Mouse (Mus musculus): Measurements from ENCODE around the gene Impad1. TPM values are rescaled to one million over a fixed set of nuclear protein-coding genes. Genes with fewer than 3 reads are reported as not detected.

Gene Impad1
- total RNA-seq (2023): 10.3 TPM

GRCm38 (mm10) chr4:4792992-4793834, at the start of gene Impad1:
Gene Impad1 (minus strand): TSS chr4:4793355.

